Mouse (Mus musculus): ENCODE data around the gene S1pr3.

DNA sequence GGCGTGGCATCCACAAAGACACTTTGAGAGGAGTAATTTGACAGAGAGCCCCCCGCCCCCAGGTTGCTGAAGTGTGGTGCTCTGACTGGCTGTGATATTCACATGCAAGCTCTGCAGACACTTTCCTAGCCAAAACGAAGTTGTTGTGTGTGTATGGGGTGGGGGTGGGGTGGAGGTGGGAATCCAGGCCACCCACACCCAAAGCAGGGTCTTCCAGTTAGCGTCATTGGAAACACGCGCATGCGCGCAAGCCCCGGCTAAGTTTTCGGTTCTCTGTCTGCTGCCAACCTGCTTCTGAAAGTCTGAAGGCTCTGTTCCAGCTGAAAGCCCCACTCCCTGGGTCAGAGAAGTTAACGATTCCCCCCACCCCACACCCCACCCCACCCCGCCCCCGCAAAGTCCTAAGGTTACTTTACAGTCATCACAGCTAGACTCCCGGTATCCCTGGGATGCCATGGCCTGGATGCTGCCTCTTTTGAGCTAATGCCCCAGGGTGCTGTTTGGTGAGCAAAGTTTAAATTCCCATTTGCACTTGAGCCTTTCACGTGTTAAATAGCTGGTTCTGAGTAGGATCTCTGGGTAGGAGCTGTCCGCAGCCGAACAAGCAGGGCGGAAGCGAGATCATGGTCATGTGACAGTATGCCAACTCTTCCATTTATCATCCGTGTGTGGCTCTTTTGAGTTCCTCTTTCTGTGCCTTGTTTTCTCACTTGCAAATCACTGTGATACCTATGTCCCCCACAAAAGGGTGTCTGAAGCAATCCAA, 7.5 kb upstream of the S1pr3 start:
- TF ChIP-seq POLR2A (IDR thresholded peaks at IDR 0.05; ENCODE audit: borderline replicate concordance, control insufficient read depth, low read depth, low read length) (no peak), CTCF (IDR thresholded peaks at IDR 0.05; ENCODE audit: control insufficient read depth, insufficient read depth, low read length) (no peak)
